Mouse (Mus musculus) cerebellum, adult (tissue): ENCODE results near the gene Cd28.
"Not testable (repeated sequence)": the region's sequence is repeated elsewhere in the genome, so short reads cannot be mapped to it uniquely, and the experiment has no call there.

ENCODE experiments used
- ATAC-seq: cut with Nextera tagmentation; 2 replicates; pipeline ENCODE4 v1.9.2; 2017; ENCODE audit warnings: mild to moderate bottlenecking, moderate library complexity, mixed read lengths; ENCODE audit not compliant: insufficient number of reproducible peaks, low FRiP score, low TSS enrichment

The Cd28 gene

GRCm38 (mm10) chr1:60781666-60782065 is 65.1 kb downstream of the Cd28 start:
- no peak for ATAC-seq

GRCm38 (mm10) chr1:60793717-60794116 is 77.1 kb downstream of the Cd28 start:
- no peak for ATAC-seq

GRCm38 (mm10) chr1:60795677-60796205 is 79.1 kb downstream of the Cd28 start:
- no peak for ATAC-seq

- ATAC-seq, result no peak
Observed at GRCm38 (mm10) chr1:60799795-60800345, 83.3 kb downstream of the Cd28 start.

GRCm38 (mm10) chr1:60801210-60801671 is 84.6 kb downstream of the Cd28 start:
- ATAC-seq, result no peak

- ATAC-seq, result no peak
Observed at GRCm38 (mm10) chr1:60803128-60803824, 86.7 kb downstream of the Cd28 start.

GRCm38 (mm10) chr1:60803825-60804696 is 87.5 kb downstream of the Cd28 start:
- no peak for ATAC-seq

- no peak for ATAC-seq
Observed at GRCm38 (mm10) chr1:60805178-60805577, 88.6 kb downstream of the Cd28 start.

- no peak for ATAC-seq
Observed at GRCm38 (mm10) chr1:60807748-60808147, 91.1 kb downstream of the Cd28 start.

- ATAC-seq, result no peak
Observed at GRCm38 (mm10) chr1:60808466-60808865, 91.9 kb downstream of the Cd28 start.

- ATAC-seq, result no peak
Observed at GRCm38 (mm10) chr1:60809166-60809565, 92.6 kb downstream of the Cd28 start.

GRCm38 (mm10) chr1:60810821-60811220 is 94.2 kb downstream of the Cd28 start:
- ATAC-seq, result no peak

GRCm38 (mm10) chr1:60811998-60812397 is 95.4 kb downstream of the Cd28 start:
- ATAC-seq, result no peak

GRCm38 (mm10) chr1:60813411-60813810 is 96.8 kb downstream of the Cd28 start:
- no peak for ATAC-seq

- no peak for ATAC-seq
Observed at GRCm38 (mm10) chr1:60815912-60816311, 99.3 kb downstream of the Cd28 start.

- ATAC-seq, result not testable (repeated sequence)
Observed at GRCm38 (mm10) chr1:60818491-60818890, 101.9 kb downstream of the Cd28 start.

GRCm38 (mm10) chr1:60819993-60820392 is 103.4 kb downstream of the Cd28 start:
- no peak for ATAC-seq

- no peak for ATAC-seq
Observed at GRCm38 (mm10) chr1:60820981-60821380, 104.4 kb downstream of the Cd28 start.

GRCm38 (mm10) chr1:60821590-60821989 is 105.0 kb downstream of the Cd28 start:
- no peak for ATAC-seq
